Mouse (Mus musculus): ENCODE data around the gene Mef2c. TPM values are rescaled to one million over a fixed set of nuclear protein-coding genes. Genes with fewer than 3 reads are reported as not detected.

Gene Mef2c
- total and polyA plus RNA-seq, 3 experiments = not detected

DNA sequence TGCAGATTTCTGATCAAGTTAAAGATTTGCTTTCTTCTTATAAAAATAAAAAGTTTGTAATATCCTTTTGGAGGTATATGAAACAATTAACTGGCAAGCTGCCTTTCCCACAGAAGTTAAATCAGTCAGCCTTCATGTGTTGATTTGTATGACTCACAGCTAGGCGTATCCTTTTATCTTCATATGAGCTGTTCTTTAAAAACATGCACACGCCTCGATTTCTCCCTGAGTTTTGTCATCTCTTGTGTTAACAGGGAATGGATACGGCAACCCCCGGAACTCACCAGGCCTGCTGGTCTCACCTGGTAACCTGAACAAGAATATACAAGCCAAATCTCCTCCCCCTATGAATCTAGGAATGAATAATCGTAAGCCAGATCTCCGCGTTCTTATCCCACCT lies 148.7 kb downstream of the Mef2c start:
- TF ChIP-seq GATA1 (IDR thresholded peaks at IDR 0.05; ENCODE audit: low read depth, low read length) (peak; percentile 45), EP300 (IDR thresholded peaks at IDR 0.05; ENCODE audit: low read depth in 1 of 2, low read length in 2 of 2) (peak; percentile 58 to 70; a peak in 3 of 4 replicates), USF2 (IDR thresholded peaks at IDR 0.05; ENCODE audit: borderline replicate concordance in 1 of 2, insufficient read depth in 1 of 2, low read depth in 1 of 2, low read length in 2 of 2) (no peak), E2F4 (IDR thresholded peaks at IDR 0.05; ENCODE audit: borderline replicate concordance, low read depth, low read length) (no peak), MAX (IDR thresholded peaks at IDR 0.05; ENCODE audit: low read length) (no peak), RAD21 (IDR thresholded peaks at IDR 0.05; ENCODE audit: low read depth, low read length) (no peak; the same call in 1 of the 2 replicates), RCOR1 (IDR thresholded peaks at IDR 0.05; ENCODE audit: low read depth, low read length) (peak; percentile 87), ZNF384 (IDR thresholded peaks at IDR 0.05; ENCODE audit: low read depth, low read length) (no peak), MYC (IDR thresholded peaks at IDR 0.05; ENCODE audit: low read depth, low read length) (no peak), SMC3 (IDR thresholded peaks at IDR 0.05; ENCODE audit: low read depth, low read length) (0 out of 2 replicates have a peak, but pooled peaks have one; percentile 15), ETS1 (IDR thresholded peaks at IDR 0.05; ENCODE audit: low read depth, low read length) (peak; percentile 77)
- H3K36me3 ChIP-seq (ENCODE audit: control insufficient read depth in 1 of 2, insufficient read depth in 2 of 2, low read length in 2 of 2) = peaks cover 0 to 16% of the 10 kb centered on the region in 2 experiments; a peak in 2 of 4 replicates
- DNase-seq (ENCODE audit: low read depth, low spot score) = peak; percentile 64
- no peaks in the 10 kb centered on the region for H3K27me3 ChIP-seq (ENCODE audit: control insufficient read depth in 1 of 2, insufficient read depth in 2 of 2, low read length in 2 of 2)
- H3K4me3 ChIP-seq (ENCODE audit: control insufficient read depth in 1 of 2, insufficient read depth in 1 of 2, low read depth in 2 of 2, low read length in 2 of 2) = no peak overlapping the region
- peaks cover 6 to 11% of the 10 kb centered on the region in 2 experiments for H3K4me1 ChIP-seq (ENCODE audit: control insufficient read depth in 1 of 2, insufficient read depth in 2 of 2, low read length in 2 of 2)
- no peak overlapping the region for H3K27ac ChIP-seq (ENCODE audit: control insufficient read depth, low read depth, low read length)
- H3K79me2 ChIP-seq (ENCODE audit: control insufficient read depth, insufficient read depth, low read length, poor library complexity) = no peaks in the 10 kb centered on the region
- H3K9ac ChIP-seq (ENCODE audit: control insufficient read depth, low read depth, low read length, poor library complexity, severe bottlenecking) = no peak overlapping the region
- H3K9me3 ChIP-seq (replicated peaks; ENCODE audit: insufficient read depth, low read length) = no peaks in the 10 kb centered on the region

DNA sequence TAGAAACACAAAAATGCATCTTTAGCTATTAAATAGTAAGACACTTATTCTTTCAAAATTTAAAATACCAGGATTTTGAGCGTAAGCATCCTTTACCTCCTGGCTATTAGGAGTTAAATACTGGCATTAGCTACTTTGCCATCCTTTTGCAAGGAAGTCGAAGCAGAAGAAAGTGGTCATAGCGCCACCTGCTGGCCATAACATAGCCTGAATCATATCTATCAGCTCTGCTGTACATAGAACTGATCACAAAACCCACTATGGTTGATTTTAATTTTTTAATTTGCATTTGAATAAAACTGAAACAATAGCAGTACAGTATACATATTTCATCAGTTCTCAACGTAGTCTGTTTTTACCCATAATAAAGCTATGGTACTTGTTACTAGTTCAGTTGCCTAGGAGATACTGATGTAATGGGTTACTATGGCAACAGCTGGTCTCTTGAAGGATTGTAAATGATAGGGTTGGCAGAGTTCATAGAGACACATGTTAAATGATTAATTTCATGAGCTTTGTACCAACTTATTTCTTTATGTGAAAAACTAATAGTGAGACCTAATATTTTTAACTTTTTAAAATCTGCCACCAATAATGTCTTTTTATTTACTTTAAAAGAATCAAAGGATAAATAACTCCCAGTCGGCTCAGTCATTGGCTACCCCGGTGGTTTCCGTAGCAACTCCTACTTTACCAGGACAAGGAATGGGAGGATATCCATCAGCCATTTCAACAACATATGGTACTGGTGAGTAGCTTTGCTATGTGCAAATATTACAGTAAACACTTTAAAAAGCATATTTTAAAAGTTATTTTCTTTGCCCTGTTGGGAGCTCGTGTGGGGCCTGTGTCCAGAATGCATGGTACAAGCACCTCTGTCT lies 151.3 kb downstream of the Mef2c start:
- TF ChIP-seq RAD21 (IDR thresholded peaks at IDR 0.05; ENCODE audit: low read depth, low read length) = peak; percentile 97
- TF ChIP-seq ZC3H11A (IDR thresholded peaks at IDR 0.05; ENCODE audit: low read depth, low read length) = peak; percentile 95
- no peak for TF ChIP-seq TAL1 (IDR thresholded peaks at IDR 0.05; ENCODE audit: low read length)
- TF ChIP-seq SMC3 (IDR thresholded peaks at IDR 0.05; ENCODE audit: low read depth, low read length) = peak; percentile 97
- no peak for TF ChIP-seq E2F4 (IDR thresholded peaks at IDR 0.05; ENCODE audit: borderline replicate concordance, low read depth, low read length)
- TF ChIP-seq CTCF (IDR thresholded peaks at IDR 0.05 in 2 of 3, conservative IDR thresholded peaks at IDR 0.05 in 1 of 3; ENCODE audit: control insufficient read depth in 1 of 3, insufficient read depth in 1 of 3, low read depth in 2 of 3, low read length in 3 of 3, poor library complexity in 1 of 3, severe bottlenecking in 1 of 3) = peak; percentile 64 to 83 (median 67)
- Histone ChIP-seq H3K36me3 (ENCODE audit: control insufficient read depth in 1 of 2, insufficient read depth in 2 of 2, low read length in 2 of 2) (peaks cover 0 to 12% of the 10 kb centered on the region in 2 experiments; a peak in 2 of 4 replicates), H3K9me3 (replicated peaks; ENCODE audit: insufficient read depth, low read length) (no peaks in the 10 kb centered on the region), H3K4me3 (ENCODE audit: control insufficient read depth in 1 of 2, insufficient read depth in 1 of 2, low read depth in 2 of 2, low read length in 2 of 2) (no peak overlapping the region), H3K79me2 (ENCODE audit: control insufficient read depth, insufficient read depth, low read length, poor library complexity) (no peaks in the 10 kb centered on the region), H3K4me1 (ENCODE audit: control insufficient read depth in 1 of 2, insufficient read depth in 2 of 2, low read length in 2 of 2) (peaks cover 6 to 9% of the 10 kb centered on the region in 2 experiments), H3K27ac (ENCODE audit: control insufficient read depth, low read depth, low read length) (no peak overlapping the region), H3K27me3 (ENCODE audit: control insufficient read depth in 1 of 2, insufficient read depth in 2 of 2, low read length in 2 of 2) (no peaks in the 10 kb centered on the region), H3K9ac (ENCODE audit: control insufficient read depth, low read depth, low read length, poor library complexity, severe bottlenecking) (no peak overlapping the region)
- DNase-seq (ENCODE audit: low read depth, low spot score) = peak; percentile 86
